Mouse (Mus musculus) kidney, postnatal 25 days (tissue): Measurements from ENCODE around the gene Slc16a10.
A peak's percentile ranks its signal among the peaks of the same experiment; 100 is the strongest.
"Not testable (repeated sequence)": the region's sequence is repeated elsewhere in the genome, so short reads cannot be mapped to it uniquely, and the experiment has no call there.

Experiments
- DNase-seq, 2 experiments: peaks; one replicate each; pipeline ENCODE4 v3.0.0; 2021; ENCODE audit warnings: mixed read lengths in 2 of 2

Slc16a10 gene

DNA sequence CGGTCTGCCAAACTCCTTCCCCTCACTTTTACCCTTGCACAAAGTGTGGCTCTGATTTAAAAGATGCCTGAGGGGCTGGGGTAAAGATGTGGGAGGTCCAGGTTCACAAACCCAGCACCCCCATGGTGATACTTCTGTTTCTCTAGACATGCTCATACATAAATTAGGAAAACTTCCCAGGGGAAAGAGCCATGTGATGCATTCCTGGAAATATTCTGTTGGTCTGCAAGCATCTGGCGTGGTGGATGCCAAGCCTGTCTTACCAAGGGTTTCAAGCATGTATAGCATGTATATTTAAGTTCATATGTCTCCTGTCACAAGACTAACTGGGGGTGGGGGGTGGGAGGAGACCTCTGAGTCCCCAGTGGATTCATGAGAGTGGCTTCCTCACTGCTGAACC, 121.7 kb downstream of the Slc16a10 start:
- DNase-seq = peak in 1 of 2 experiments; percentile 14

DNA sequence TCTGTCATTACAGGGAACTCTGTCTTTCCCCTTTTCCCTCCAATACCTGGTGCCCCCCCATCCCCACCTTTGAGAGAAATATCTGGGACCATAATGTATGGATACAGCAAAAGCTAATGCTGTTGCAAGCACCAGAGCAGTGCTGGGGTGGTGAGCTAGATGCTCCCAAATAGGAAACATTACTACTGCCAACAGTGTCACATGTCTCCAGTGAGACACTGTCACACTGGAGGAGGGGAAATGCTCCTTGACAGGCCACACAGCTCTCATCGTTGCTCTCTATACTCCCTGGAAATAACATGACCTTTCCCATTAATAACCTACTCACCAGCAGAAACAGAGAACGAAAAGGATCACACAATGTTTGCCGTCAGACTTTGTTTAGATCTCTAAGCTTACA, 122.6 kb downstream of the Slc16a10 start:
- DNase-seq = no peak

DNA sequence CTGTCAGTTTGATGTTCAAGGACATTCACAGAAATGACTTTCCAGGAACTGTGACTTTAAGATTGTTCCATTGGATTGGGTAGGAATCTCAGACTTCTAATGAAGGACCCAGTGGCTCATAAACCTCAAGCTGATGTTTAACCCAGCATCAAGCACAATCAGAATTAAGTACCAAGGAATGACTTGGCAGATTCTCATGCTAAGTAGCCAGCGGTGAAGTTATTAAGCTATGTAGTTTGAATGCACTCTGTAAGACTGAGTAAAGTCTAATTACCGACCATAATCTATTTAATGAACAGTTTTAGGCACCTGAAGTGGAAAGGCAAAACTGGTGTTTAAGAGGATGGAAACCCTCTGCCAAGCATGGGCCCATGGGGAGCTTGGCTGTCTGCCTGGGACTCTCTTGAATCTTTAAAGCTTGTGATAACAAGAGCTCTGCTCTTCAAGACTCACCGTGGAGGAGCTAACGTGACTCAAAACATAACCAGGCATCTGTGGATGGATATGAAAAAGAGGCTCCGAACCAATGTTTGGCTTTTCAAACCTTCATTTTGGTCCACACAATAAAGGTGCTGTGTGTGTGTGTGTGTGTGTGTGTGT, 123.7 kb downstream of the Slc16a10 start:
- DNase-seq = peak; percentile 53 to 55

DNA sequence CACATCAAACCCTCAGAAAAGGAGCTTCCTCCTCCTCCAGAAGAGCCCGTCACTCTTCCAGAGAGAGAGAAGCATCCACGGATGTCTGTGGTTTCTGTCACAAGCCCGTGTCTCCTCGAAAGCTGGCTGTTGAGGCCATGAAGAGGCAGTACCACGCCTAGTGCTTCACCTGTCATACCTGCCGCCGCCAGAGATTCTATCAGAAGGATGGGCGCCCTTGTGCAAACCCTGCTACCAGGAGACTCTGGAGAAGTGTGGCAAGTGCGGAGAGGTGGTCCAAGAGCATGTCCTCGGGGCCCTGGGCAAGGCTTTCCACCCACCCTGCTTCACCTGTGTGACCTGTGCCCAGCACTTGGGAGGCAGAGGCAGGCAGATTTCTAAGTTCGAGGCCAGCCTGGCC, 132.5 kb downstream of the Slc16a10 start:
- no peak for DNase-seq

DNA sequence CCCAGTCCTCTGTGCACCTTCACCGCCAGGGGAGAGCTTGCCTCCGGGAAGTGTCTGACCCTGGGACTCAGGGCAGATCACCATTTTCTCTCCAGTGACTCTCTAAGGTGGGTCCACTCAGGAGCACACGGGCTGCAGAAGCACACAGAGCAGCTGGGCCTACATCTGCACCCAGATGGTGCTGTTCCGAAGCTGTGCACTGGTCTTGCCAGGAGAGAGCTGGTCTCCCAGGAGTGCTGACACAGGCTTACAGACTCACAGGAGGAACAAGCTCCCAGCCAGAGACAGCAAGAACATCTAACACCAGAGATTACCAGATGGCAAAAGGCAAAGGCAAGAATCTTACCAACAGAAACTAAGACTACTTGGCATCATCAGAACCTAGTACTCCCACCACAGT, 133.2 kb downstream of the Slc16a10 start:
- DNase-seq = not testable (repeated sequence)

DNA sequence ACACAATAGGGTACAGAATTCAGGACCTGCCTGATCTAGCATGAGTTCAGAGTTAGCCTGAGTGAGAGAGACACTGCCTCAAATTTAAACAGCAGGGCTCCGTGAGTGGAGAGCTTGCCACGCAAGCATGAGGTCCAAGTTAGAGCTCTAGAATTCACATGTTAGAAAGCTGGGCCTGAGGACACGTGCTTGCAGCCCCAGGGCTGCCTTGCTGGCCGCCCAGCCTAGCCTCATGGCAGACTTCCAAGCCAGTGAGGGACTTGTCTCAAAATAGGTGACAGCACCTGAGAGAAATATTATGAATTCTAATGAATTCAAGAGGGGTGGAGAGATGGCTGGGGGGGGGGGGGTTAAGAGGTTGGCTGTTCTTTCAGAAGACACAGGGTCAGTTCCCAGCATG, 134.1 kb downstream of the Slc16a10 start:
- peak; percentile 43 to 65 for DNase-seq

DNA sequence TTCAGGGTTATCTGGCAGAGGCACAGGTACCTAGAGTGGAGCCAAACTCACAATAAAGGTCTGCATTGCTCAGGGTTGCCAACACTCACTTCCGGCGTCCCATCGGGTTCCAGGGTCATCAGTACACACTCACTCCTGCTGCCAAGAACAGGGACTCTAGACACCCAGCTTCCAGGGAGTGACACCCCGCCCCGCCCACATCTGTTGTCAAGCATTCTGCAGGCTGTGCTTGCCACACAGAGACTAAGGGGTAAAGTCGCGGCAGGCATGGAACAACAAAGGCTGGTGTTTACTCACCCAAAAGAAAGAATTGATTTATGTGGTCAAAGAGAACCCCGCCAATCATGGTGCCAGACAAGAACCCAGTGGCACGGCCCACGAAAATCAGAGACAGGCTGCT, 135.1 kb downstream of the Slc16a10 start:
- peak in 1 of 2 experiments; percentile 51 for DNase-seq

DNA sequence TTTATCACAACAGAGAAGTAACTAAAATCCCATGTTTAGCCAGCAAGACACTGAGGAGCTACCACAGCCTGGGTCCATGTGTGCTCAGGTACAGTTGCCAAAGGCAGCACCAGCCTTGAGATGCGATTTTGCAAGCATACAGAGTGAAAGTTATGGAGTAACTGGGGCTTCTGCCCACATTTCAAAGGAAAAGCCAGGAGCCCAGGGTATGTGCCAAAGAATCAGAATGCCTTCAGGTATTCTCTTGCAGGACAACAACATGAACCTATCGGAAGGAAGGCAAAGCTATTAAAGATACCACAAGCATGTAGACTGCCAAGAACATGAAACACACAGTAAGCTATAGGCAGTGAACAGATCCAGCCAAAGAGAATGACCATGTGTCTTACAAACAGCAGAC, 141.3 kb downstream of the Slc16a10 start:
- no peak for DNase-seq

DNA sequence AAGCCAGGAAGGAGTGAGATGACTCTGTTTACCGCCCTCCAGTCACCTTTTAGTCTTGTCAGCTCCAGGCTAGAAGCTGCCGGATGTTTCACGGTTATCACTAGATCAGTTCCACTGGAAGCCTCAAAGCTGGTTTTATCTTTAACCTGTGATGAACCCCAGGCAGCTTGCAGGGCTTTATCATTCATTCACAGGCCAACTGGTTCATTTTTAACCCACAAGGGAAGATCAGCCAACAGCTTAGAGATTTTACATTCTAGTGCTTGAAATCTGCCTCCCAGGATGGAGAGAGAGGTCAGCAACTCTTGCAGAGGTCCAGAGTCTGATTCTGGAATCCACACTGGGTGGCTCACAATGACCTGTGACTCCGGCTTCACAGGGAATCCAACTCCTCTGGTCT, 150.9 kb downstream of the Slc16a10 start:
- peak; percentile 55 to 85 for DNase-seq

DNA sequence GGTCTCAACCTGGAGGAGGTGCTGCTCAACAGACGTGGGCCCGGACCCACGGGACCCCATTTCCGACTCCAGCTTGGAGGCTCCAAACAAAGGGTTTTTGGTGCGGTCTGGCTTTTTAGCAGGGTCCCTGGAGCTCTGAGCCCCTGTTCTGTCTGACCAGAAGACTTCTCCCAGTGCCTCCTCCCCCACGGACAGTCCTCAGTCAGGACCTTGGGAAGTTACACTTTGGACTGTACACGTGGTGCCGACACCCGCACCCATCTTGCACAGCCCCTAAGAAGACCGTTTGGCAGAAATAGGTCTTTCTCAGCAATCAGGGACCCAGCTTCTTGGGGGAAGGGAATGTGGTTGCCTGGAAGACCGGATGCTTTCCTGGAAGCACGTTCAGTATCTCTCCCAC, 155.6 kb downstream of the Slc16a10 start, which contains the start of gene Mfsd4b5:
TSS of gene Mfsd4b5 (minus strand) at position 181 of the 400 bp plus-strand sequence.
- DNase-seq = peak; percentile 80 to 91
